Comparison of ENCODE assay signal across 8 mouse cellular contexts in the genomic region with DNA sequence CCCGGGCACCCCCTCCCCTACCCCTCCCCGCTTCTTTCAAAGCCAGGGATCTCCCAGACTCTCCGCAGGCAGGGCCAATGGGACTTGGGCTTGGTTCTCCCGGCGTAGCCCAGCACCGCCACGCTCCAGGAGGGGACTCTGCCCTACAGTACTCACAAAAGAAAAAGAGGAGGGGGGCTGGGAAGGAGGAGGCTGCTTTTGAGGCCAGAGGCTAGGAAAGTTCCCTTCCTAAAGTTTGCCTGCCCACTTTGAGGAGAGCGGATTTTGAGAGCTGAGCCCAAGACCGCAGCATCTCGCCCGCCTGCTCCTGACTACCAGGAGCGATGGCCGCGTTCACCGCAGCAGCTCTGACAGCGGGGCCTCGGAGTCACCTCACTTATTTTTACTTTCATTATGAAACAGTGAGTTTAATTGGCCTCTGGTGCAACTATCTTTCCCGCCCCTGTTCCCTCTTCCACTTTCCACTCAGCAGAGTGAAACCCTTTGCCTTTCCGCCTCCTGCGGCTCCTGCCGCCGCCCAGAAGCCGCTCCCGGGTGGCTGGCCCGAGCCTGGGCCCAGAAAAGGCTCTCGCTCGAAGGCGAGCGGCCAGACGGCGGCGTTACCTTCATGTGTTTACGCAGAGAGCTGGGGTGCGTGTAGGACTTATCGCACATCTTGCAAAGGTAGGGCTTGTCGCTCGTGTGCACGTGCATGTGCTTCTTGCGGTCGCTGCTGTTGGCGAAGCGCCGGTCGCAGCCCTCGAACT. TPM values are rescaled to one million over a fixed set of nuclear protein-coding genes. Genes with fewer than 3 reads are reported as not detected.
DNase-seq lines count a peak whose midpoint lies in the region; ATAC-seq and TF ChIP-seq lines count a peak whose summit lies in the region.

A gene (plus strand): TSS at position 558 of the 746 bp plus-strand sequence.

- under 1% methylated on average over 38 of the region's 45 CpGs for WGBS in hindbrain, embryonic 11.5 days

- H3K9ac ChIP-seq in hindbrain, embryonic 11.5 days (ENCODE audit: low read depth, low read length): peak within 1 kb of the TSS; percentile 96

- no peak within 1 kb of the TSS for H3K27ac ChIP-seq in testis, adult 2 months (ENCODE audit: control insufficient read depth, insufficient read depth, low read depth, low read length)
- no peak within 1 kb of the TSS for H3K27ac ChIP-seq in cortical plate, adult 2 months (ENCODE audit: insufficient read depth, low read length)
- peak within 1 kb of the TSS; percentile 96 for H3K27ac ChIP-seq in hindbrain, embryonic 11.5 days (ENCODE audit: low read depth, low read length)

- peaks cover 19% of the 10 kb centered on the region for H3K4me1 ChIP-seq in testis, adult 2 months (ENCODE audit: control insufficient read depth, insufficient read depth, low read length)
- no peaks in the 10 kb centered on the region for H3K4me1 ChIP-seq in cortical plate, adult 2 months (ENCODE audit: control insufficient read depth, insufficient read depth, low read length)
- no peaks in the 10 kb centered on the region for H3K4me1 ChIP-seq in hindbrain, embryonic 11.5 days (replicated peaks; ENCODE audit: control insufficient read depth, insufficient read depth, low read length)

- ATAC-seq in hindbrain, embryonic 11.5 days (ENCODE audit: low FRiP score): peak; percentile 55
- peak; percentile 66 for ATAC-seq in megakaryocyte progenitor cell, adult 5-6 weeks (replicated peaks; ENCODE audit: poor library complexity)

- peak within 1 kb of the TSS; percentile 44 for H3K4me2 ChIP-seq in hindbrain, embryonic 11.5 days (replicated peaks; ENCODE audit: low read depth, low read length)

- no peak for TF ChIP-seq POLR2A in testis, adult 2 months (IDR thresholded peaks at IDR 0.05; ENCODE audit: control insufficient read depth, low read depth, low read length)
- no peak for TF ChIP-seq POLR2A in cortical plate, adult 2 months (IDR thresholded peaks at IDR 0.05; ENCODE audit: extremely low read depth, insufficient read depth, low read length)

- no peak for TF ChIP-seq CTCF in testis, adult 2 months (IDR thresholded peaks at IDR 0.05; ENCODE audit: control insufficient read depth, insufficient read depth, insufficient replicate concordance, low read depth, low read length)
- no peak for TF ChIP-seq CTCF in cortical plate, adult 2 months (IDR thresholded peaks at IDR 0.05; ENCODE audit: extremely low read depth, insufficient read depth, low read length)

- peak within 1 kb of the TSS; percentile 42 for H3K4me3 ChIP-seq in testis, adult 2 months (ENCODE audit: control insufficient read depth, low read depth, low read length)
- peak within 1 kb of the TSS; percentile 8; the same call in 1 of the 2 replicates for H3K4me3 ChIP-seq in cortical plate, adult 2 months (ENCODE audit: insufficient read depth, low read length)
- peak within 1 kb of the TSS; percentile 79 for H3K4me3 ChIP-seq in hindbrain, embryonic 11.5 days (ENCODE audit: low read depth, low read length)

- DNase-seq in testis, postnatal 10 days (ENCODE audit: low spot score): no peak
- DNase-seq in hindbrain, embryonic 11.5 days (ENCODE audit: low spot score): peak; percentile 76
- no peak for DNase-seq in layer of hippocampus, postnatal 36 days
- DNase-seq in spleen, adult 12 weeks (ENCODE audit: low spot score): no peak
- no peak for DNase-seq in natural killer cell, adult 2 months (ENCODE audit: low spot score in 2 of 2)

- no peaks in the 10 kb centered on the region for H3K36me3 ChIP-seq in testis, adult 2 months (ENCODE audit: control insufficient read depth, insufficient read depth, low read length)
- no peaks in the 10 kb centered on the region for H3K36me3 ChIP-seq in hindbrain, embryonic 11.5 days (ENCODE audit: control insufficient read depth, insufficient read depth, low read length)

- no peaks in the 10 kb centered on the region for H3K9me3 ChIP-seq in hindbrain, embryonic 11.5 days (ENCODE audit: control insufficient read depth, low read length)

- H3K27me3 ChIP-seq in testis, adult 2 months (ENCODE audit: control insufficient read depth, insufficient read depth, low read length): peaks cover 18% of the 10 kb centered on the region
- peaks cover 47% of the 10 kb centered on the region for H3K27me3 ChIP-seq in hindbrain, embryonic 11.5 days (ENCODE audit: control insufficient read depth, insufficient read depth, low read length)

RNA-seq across cellular contexts. Expression of the gene that starts here (rescaled TPM):
- 0.12 TPM in 1 of 2 replicates, not detected in the other for polyA plus RNA-seq in testis, adult 2 months (2012; rRNA removed)
- 3.4 and 3.9 TPM in 2 replicates for polyA plus RNA-seq in cortical plate, adult 2 months (2012; rRNA removed)
- polyA plus RNA-seq in hindbrain, embryonic 11.5 days (2014; fragmentation: Nextera tagmentation; extraction: Ambion mirVana): 32.8 and 36.5 TPM in 2 replicates
- not detected in 2 replicates for total RNA-seq in megakaryocyte progenitor cell, adult 5-6 weeks (2015)
- not detected in 2 replicates for total RNA-seq in megakaryocyte progenitor cell, adult 5-6 weeks (2017)
- total RNA-seq in layer of hippocampus, postnatal 36 days (2021): 1 to 10 TPM; 2.8 to 4.4 TPM

Comparison
In these comparisons a context has a peak if more than half of its experiments do, and no peak if none do; other contexts are left out.
1. Peak in ATAC-seq in megakaryocyte progenitor cell, adult 5-6 weeks; RNA of the gene not detected or under 1 TPM.
2. H3K4me3 ChIP-seq: peak in every context shown above with its lines; median percentile 79 in hindbrain, embryonic 11.5 days; 42 in testis, adult 2 months; 8 in cortical plate, adult 2 months.